Mouse (Mus musculus): ENCODE measurements around the gene Hecw2.

GRCm38 (mm10) chr1:53775036-53775435 lies 419.9 kb downstream of the Hecw2 start:
- TF ChIP-seq CTCF (IDR thresholded peaks at IDR 0.05; ENCODE audit: low read depth) = no peak
- TF ChIP-seq EP300 (optimal IDR thresholded peaks at IDR 0.05) = no peak
